Mouse (Mus musculus) heart, embryonic 16.5 days (tissue): ENCODE measurements at regions not wholly inside any gene's neighbourhood (a gene's known extent, or its start where the extent isn't known, plus 50 kb on each side); places are given as distances from the start of the nearest gene placed in this dataset.
A peak's percentile ranks its signal among the peaks of the same experiment; 100 is the strongest.

Source experiments
- ATAC-seq: fragments of 200-750 bp; cut with Nextera tagmentation; replicated peaks from 2 replicates; pipeline ENCODE4 v1.8.0; 2017; ENCODE audit warnings: moderate number of reproducible peaks; ENCODE audit not compliant: insufficient read depth, low FRiP score; ENCODE audit errors: extremely low read depth
- H3K27ac ChIP-seq: fragments of 300-500 bp; sonication (generic); 2 replicates; pipeline ENCODE4 v1.5.1; 2014; ENCODE audit warnings: mild to moderate bottlenecking, low read length, control low read depth, moderate library complexity
- H3K27me3 ChIP-seq: fragments of 300-500 bp; sonication (generic); 2 replicates; pipeline ENCODE4 v1.6.1; 2014; ENCODE audit warnings: low read length, mixed read lengths; ENCODE audit not compliant: control insufficient read depth, insufficient read depth
- H3K36me3 ChIP-seq: fragments of 300-500 bp; sonication (generic); 2 replicates; pipeline ENCODE4 v1.6.1; 2014; ENCODE audit not compliant: control insufficient read depth, insufficient read depth
- H3K4me1 ChIP-seq: fragments of 300-500 bp; sonication (generic); 2 replicates; pipeline ENCODE4 v1.6.1; 2014; ENCODE audit warnings: low read length, mixed read lengths; ENCODE audit not compliant: control insufficient read depth, insufficient read depth
- H3K4me2 ChIP-seq: fragments of 300-500 bp; sonication (generic); 2 replicates; pipeline ENCODE4 v1.6.1; 2014; ENCODE audit warnings: low read depth, mild to moderate bottlenecking, control low read depth, low read length
- H3K4me3 ChIP-seq: fragments of 300-500 bp; sonication (generic); 2 replicates; pipeline ENCODE4 v1.5.1; 2014; ENCODE audit warnings: mild to moderate bottlenecking, control low read depth, low read length
- H3K9ac ChIP-seq: fragments of 300-500 bp; sonication (generic); 2 replicates; pipeline ENCODE4 v1.6.1; 2014; ENCODE audit warnings: low read length, control low read depth
- H3K9me3 ChIP-seq: fragments of 300-500 bp; sonication (generic); replicated peaks from 2 replicates; pipeline ENCODE4 v1.6.1; 2016; ENCODE audit warnings: low read length; ENCODE audit not compliant: control insufficient read depth
- WGBS: fragments of 180-500 bp; shearing (Covaris S2); extraction: QIAGEN DNeasy Blood & Tissue Kit; methylation state at CpG from one replicate; pipeline ENCODE4 v1.1.7; 2014; 5-methylcytosine and 5-hydroxymethylcytosine counted together

DNA sequence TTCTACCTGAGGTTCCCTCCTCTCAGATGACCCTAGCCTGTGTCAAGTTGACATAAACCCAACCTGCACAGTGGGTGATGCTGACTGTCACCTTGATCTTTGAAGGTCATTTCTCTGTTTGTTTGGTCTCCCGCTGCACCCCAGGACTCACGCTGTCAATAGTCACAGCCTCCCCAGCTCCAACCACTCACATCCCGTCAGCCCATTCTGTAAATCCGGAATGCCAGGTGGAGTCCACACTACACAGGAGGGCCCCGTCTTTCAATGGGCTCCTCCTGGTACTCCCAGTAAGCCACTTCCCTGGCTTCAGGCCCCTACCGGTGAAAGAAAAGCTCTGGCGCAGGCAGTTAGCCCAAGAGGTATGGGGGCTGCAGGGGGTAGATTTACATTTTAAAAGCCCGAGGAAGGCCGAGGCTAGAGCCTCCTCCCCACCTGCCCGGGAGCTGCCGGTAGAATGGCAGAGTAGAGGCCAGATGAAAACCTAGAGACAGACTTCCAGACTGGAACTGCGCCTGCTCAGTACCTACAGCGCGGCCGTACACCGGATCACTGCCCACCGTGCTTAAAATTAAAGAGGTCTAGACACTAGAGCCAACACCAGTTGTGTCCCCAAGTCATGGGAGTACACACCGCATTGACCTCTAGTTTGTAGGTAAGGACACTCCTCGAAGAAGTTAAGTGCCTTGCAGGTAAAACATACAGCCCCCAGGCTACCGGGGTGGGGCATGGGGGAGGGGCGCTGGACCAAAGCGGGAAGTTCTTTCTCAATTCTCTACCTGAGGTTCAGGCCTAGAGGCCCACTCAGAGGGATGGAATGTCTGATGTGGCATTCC is 123.8 kb upstream of the Med13l start:
- Histone ChIP-seq H3K9me3 (0 out of 2 replicates have a peak, but pooled peaks cover 3% of the 10 kb centered on the region), H3K4me3 (no peak overlapping the region), H3K27me3 (peaks cover 9% of the 10 kb centered on the region), H3K27ac (no peak overlapping the region), H3K9ac (no peak overlapping the region), H3K4me2 (peak overlapping the region; percentile 13; the same call in 1 of the 2 replicates), H3K4me1 (peaks cover 10% of the 10 kb centered on the region), H3K36me3 (no peaks in the 10 kb centered on the region)
- ATAC-seq: no peak
- 21% methylated on average over 22 of the region's 22 CpGs for WGBS

- no peak overlapping the region; the same call in 1 of the 2 replicates for H3K4me2 ChIP-seq
- peaks cover 10% of the 10 kb centered on the region for H3K4me1 ChIP-seq
- no peak overlapping the region for H3K9ac ChIP-seq
- no peak overlapping the region for H3K4me3 ChIP-seq
- 47% methylated on average over 7 of the region's 7 CpGs for WGBS
- 0 out of 2 replicates have a peak, but pooled peaks cover 3% of the 10 kb centered on the region for H3K9me3 ChIP-seq
- H3K36me3 ChIP-seq: no peaks in the 10 kb centered on the region
- no peak overlapping the region for H3K27ac ChIP-seq
- no peak for ATAC-seq
- peaks cover 9% of the 10 kb centered on the region for H3K27me3 ChIP-seq
These were observed 123.2 kb upstream of the Med13l start for GRCm38 (mm10) chr5:118437307-118437610.

GRCm38 (mm10) chr5:118438016-118438415 is 122.5 kb upstream of the Med13l start:
- Histone ChIP-seq H3K4me1 (peaks cover 10% of the 10 kb centered on the region), H3K9ac (no peak overlapping the region), H3K9me3 (0 out of 2 replicates have a peak, but pooled peaks cover 3% of the 10 kb centered on the region), H3K4me3 (no peak overlapping the region), H3K27me3 (peaks cover 9% of the 10 kb centered on the region), H3K4me2 (no peak overlapping the region), H3K36me3 (no peaks in the 10 kb centered on the region), H3K27ac (no peak overlapping the region)
- ATAC-seq: no peak
- 56% methylated on average over 6 of the region's 6 CpGs for WGBS

DNA sequence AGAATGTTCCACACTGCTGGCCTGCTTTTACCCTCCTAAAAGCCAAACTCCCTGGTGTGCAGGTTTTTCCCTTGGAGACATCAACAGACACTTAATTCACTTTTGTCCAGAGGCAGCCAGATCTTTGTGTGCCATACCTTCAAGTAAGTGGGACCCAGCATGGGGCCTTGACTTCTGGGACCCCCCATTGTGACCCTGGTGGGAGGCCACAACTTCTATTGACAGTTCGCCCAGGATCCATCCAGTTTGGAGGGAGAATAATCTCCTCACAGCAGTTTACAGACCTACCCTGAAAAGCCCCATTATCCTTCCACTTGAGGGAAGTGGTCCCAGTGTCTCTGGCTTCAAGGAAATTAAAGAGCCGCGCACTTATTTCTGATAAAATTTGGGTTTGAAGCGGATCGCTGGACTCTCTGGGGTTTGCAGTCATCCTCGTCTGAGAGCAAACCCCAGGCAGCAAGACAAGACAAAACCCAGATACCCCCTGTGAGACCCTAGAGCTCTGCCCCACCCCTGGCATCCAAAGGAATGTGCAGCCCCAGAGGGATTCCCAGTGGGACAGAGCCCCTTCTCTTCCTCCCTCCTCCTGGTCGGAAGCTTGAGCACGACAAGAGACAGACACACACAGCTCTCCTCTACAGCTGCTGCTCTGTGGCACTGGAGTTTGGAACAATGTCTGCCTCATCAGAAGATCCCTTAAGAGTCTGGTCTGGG is 115.8 kb upstream of the Med13l start:
- Histone ChIP-seq H3K4me1 (peaks cover 8% of the 10 kb centered on the region), H3K4me2 (no peak overlapping the region), H3K36me3 (no peaks in the 10 kb centered on the region), H3K4me3 (no peak overlapping the region), H3K9me3 (no peaks in the 10 kb centered on the region), H3K27ac (no peak overlapping the region), H3K27me3 (no peaks in the 10 kb centered on the region), H3K9ac (no peak overlapping the region)
- WGBS: 43% methylated on average over 8 of the region's 8 CpGs
- no peak for ATAC-seq

- no peak for ATAC-seq
- Histone ChIP-seq H3K27ac (no peak overlapping the region), H3K27me3 (no peaks in the 10 kb centered on the region), H3K9me3 (no peaks in the 10 kb centered on the region), H3K4me1 (peaks cover 8% of the 10 kb centered on the region), H3K9ac (no peak overlapping the region), H3K4me3 (no peak overlapping the region), H3K4me2 (no peak overlapping the region), H3K36me3 (no peaks in the 10 kb centered on the region)
- 60% methylated on average over 10 of the region's 10 CpGs for WGBS
These were observed 115.1 kb upstream of the Med13l start for GRCm38 (mm10) chr5:118445252-118445987.

- no peak for ATAC-seq
- Histone ChIP-seq H3K27ac (no peak overlapping the region), H3K9me3 (no peaks in the 10 kb centered on the region), H3K4me2 (no peak overlapping the region), H3K4me1 (peaks cover 8% of the 10 kb centered on the region), H3K36me3 (no peaks in the 10 kb centered on the region), H3K4me3 (no peak overlapping the region), H3K9ac (no peak overlapping the region), H3K27me3 (no peaks in the 10 kb centered on the region)
- 93% methylated on average over 1 of the region's 1 CpGs for WGBS
These were observed 114.5 kb upstream of the Med13l start for GRCm38 (mm10) chr5:118445988-118446280.

DNA sequence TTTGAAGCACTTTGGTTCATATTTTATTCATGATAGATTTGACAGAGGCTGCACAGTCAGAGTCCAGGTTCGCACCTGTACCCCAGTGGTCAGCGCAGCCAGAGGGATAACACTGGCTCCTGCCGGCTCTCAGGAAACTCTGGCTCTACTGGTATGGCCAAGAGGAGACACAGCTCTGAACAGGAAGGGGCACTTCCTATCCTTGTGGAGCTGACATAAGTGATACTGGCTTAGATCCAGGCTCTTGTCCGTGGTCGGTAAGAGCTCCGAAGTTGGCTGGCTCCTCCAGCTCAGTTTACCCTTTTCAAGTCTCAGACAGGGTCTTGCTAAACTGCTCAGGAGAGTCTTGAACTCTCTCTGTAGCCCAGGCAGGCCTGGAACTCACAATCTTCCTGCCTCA is 113.6 kb upstream of the Med13l start:
- no peaks in the 10 kb centered on the region for H3K36me3 ChIP-seq
- H3K9me3 ChIP-seq: no peaks in the 10 kb centered on the region
- H3K9ac ChIP-seq: no peak overlapping the region
- whole genome bisulfite sequencing: 38% methylated on average over 6 of the region's 6 CpGs
- H3K4me2 ChIP-seq: no peak overlapping the region
- no peak overlapping the region for H3K4me3 ChIP-seq
- H3K27ac ChIP-seq: peak overlapping the region; percentile 14
- ATAC-seq: no peak
- H3K27me3 ChIP-seq: no peaks in the 10 kb centered on the region
- peaks cover 8% of the 10 kb centered on the region for H3K4me1 ChIP-seq

GRCm38 (mm10) chr5:118447366-118447765 is 113.1 kb upstream of the Med13l start:
- Histone ChIP-seq H3K9me3 (no peaks in the 10 kb centered on the region), H3K36me3 (no peaks in the 10 kb centered on the region), H3K4me2 (no peak overlapping the region), H3K9ac (no peak overlapping the region), H3K4me3 (no peak overlapping the region), H3K4me1 (peaks cover 8% of the 10 kb centered on the region), H3K27ac (peak overlapping the region; percentile 14), H3K27me3 (no peaks in the 10 kb centered on the region)
- no peak for ATAC-seq
- 40% methylated on average over 5 of the region's 5 CpGs for WGBS
